Mouse (Mus musculus): Measurements from ENCODE around the gene Olfr324. TPM values are rescaled to one million over a fixed set of nuclear protein-coding genes. Genes with fewer than 3 reads are reported as not detected.

Gene Olfr324
- total RNA-seq, 2 experiments from 2014 or later = not detected

DNA sequence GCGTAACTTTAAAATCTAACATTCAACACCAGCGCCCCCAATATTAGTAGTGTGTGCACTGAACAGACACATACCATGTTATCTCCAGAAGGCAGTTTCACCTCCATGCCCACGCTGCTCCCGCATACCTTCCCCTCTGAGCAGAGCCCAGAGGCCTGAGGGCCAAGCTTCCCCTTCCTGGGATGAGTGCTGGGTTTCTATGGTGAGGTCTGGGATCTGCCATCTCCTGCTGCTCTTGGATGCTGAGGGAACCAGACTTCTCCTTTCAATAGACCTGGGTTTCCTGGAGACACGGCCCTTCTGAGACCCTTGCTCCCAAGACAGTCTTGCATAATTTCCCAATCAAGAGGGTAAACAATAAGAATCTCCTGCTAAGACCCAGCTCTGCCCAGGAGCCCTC, 35.5 kb downstream of the Olfr324 start, which contains the start of gene Olfr323:
TSS of gene Olfr323 (minus strand) at position 101 of the 400 bp plus-strand sequence.
- intact Hi-C loops (cut with DNase I) = loop anchor here (5.0 kb wide), 1 partner anchor 138 kb away; the partner anchor contains the start of gene Olfr332
- no peak for DNase-seq

DNA sequence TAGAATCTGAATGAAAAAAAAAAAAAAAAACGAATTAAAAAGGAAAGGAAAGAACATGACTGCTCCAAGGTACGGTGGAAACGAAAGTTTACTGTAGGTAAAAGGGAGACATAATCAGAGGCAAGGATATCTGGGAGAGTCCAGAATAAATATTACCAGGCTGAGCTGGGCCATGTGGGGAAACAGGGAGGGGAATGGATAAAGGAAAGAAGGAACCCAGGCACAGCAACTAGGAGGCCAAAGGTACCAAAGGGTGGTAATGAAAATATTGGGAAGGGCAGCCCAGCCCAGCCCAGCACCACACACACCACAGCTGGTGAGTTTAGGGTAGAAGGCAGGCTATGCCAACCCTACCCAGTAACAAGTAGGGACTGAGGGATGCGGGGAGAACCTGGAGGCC, 40.0 kb downstream of the Olfr324 start:
- intact Hi-C loops (cut with DNase I) = loop anchor here (5.0 kb wide), 2 partner anchors 143 to 333 kb away; partner anchors contain the start of gene Olfr332

DNA sequence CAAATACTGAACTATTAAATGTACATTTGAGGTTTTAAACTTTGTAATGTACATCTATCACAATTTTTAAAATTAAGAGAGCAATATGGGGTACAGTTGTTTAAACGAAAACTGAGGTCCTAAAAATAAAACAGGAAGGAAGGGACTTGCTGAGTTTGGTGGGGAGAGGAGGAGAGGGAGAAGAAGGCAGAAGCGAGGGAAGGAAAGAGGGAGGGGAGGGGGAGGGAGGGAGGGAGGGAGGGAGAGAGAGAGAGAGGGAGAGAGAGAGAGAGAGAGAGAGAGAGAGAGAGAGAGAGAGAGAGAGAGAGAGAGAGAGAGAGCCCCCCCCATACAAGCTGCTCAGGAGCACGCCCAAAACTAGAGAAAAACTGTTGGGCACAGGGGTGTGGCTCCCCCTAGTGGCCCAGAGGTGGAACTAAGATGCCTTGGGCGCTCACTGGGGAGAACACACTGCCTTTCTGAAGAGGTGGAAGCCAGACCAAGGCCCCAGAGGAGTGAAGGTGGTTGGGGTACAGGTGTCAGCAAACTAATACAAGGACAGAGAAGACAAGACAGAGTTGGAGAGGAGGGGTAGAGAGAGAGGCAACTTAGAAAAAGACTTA, 41.6 kb downstream of the Olfr324 start:
- DNase-seq = peak; percentile 51 to 62
- intact Hi-C loops (cut with DNase I) = loop anchor here (1.0 to 5.0 kb wide), 3 partner anchors 48 to 334 kb away; no protein-coding TSS in a partner anchor

More for the DNA sequence above, 40.0 kb downstream of the Olfr324 start:
- DNase-seq = no peak

DNA sequence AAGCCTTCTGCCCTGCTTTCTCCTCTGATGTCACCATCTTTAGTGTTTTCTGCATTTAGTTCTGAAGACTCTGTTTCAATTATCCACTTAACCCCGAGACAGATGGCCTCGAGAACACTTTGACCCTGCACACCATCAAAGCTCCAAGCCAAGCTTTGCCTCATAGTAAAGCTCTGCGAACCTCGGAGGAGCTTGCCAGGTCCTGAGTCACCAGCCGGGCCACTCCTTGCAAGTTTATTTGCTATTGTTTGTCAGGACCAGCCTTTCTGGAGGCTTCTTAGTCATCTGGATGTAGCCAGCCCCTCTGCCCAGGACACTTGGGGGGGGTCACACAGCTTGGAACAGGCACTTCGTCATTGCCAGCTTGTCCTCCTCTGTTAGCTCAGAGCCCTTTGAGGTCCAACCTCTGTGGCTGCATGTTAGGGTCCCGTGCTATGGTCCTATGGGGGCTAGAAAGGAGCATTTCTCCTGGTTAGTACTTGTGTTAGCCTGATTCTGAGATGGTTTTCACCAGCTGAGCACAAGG, 43.3 kb downstream of the Olfr324 start:
- intact Hi-C loops (cut with DNase I) = loop anchor here (5.0 kb wide), 1 partner anchor 336 kb away; no protein-coding TSS in a partner anchor
- peak in 1 of 2 experiments; percentile 20 for DNase-seq

DNA sequence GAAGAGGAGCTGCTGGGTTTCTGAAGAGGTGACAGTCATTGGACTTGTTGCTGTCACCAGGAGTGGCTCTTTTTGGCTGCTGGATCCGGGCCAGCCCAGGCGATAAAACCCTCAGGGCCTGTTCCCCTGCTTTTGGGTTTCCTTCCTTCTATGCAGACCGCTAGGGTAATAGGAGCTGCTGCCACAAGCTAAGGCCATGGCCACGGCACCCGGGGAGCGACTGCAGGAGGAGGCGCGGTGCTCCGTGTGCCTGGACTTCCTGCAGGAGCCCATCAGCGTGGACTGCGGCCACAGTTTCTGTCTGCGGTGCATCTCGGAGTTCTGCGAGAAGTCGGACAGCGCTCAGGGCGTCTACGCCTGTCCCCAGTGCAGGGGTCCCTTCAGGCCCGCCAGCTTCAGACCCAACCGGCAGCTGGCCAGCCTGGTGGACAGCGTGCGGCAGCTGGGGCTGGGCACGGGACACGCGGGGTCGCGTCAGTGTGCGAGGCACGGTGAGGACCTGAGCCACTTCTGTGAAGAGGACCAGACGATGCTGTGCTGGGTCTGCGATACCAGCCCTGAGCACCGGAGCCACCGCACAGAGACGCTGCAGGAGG, 45.5 kb downstream of the Olfr324 start, which contains the start of gene Trim58:
TSS of gene Trim58 (plus strand) at position 194 of the 596 bp plus-strand sequence.
- intact Hi-C loops (cut with DNase I) = no loop called here
- no peak for DNase-seq

DNA sequence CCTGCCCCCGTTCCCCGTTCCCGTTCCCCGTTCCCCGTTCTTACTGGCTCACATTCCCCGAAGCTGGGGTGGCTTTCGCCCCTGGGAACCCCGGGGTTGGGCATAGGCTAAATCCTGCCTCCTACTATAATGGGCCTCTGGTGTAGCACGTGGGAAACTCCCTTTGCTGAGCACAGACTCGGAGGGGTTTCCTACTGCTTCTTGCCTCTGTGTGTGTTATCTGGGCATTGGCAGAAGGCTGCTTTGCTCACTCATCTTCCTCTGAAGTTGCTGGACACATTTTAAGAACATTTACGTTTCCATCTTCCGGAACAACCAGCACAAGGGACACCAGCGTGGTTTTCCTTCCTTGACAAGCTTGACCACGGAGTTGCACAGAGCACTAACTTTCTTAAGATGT, 46.1 kb downstream of the Olfr324 start:
- intact Hi-C loops (cut with DNase I) = no loop called here

DNA sequence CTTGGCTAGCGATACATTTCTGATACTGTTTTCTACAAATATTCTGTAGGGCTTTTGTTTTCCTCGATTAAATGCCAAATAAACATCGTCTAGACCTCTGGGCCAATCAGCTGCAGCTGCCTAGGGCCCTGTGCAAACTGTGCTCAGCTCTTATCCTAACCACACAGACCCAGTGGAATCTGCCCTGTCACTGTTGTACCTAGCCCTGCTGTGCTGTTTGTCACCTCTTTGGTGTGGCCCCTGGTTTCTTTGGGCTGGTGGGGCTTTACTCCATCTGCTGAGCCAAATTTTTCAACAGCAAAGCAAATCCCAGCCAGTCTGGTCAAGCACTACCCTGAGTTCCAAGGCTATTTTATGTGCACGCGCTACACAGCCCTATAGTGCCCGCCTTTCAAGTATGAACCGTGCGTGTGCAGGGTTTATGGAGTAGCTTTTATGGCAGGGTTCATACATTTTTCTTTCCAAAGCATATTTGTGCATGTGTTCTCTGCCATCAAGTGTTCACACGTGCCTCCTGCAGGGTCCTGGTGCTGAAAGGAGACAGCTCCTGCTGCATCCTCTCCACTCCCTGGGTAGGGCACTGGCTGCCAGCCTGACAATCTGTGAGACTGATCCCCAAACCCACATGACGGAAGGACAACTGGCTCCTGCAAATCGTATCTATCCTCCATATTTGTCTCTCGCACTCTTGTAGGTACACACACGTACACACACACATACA, 46.9 kb downstream of the Olfr324 start:
- no peak for DNase-seq
- intact Hi-C loops (cut with DNase I) = no loop called here

More for the DNA sequence above, 46.1 kb downstream of the Olfr324 start:
- DNase-seq = no peak

DNA sequence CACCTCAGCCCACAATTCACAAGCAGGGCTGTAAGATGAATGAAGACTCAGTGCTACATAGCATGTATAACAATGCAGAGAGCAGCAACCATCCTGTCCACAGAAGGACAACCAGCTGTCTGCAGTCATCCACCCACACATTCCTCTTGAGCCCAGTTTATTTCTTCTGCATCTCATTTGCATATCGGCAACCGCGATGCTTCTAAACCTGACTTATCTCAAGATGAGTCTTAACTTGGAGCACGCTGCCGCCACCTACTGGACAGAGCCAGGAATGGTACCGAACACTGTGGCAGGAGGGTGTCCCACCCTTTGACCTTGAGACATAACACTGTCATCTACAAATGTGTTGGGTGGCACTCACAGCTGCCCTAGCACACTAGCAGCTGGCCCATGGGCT, 48.4 kb downstream of the Olfr324 start:
- peak in 1 of 2 experiments; percentile 24 for DNase-seq
- intact Hi-C loops (cut with DNase I) = no loop called here

Other genes with a start within 250 kb of the Olfr324 start
- not detected for gene Lypd8, start 216.1 kb upstream of the Olfr324 start, total RNA-seq (2021)
- gene 1810065E05Rik, start 174.0 kb upstream of the Olfr324 start, total RNA-seq (2021) = not detected
- gene Gm12253, start 162.6 kb upstream of the Olfr324 start, total RNA-seq (2021) = not detected
- not detected for gene Lypd9, start 142.2 kb upstream of the Olfr324 start, total RNA-seq (2021)
- gene Olfr30, start 132.8 kb upstream of the Olfr324 start, total RNA-seq (2021) = not detected
- gene Olfr332, start 102.6 kb upstream of the Olfr324 start, total RNA-seq (2021) = not detected
- gene Olfr331, start 92.5 kb upstream of the Olfr324 start, total RNA-seq (2021) = not detected
- gene Olfr330, start 60.3 kb upstream of the Olfr324 start, total RNA-seq (2021) = not detected
- not detected for gene Olfr329-ps, start 48.7 kb upstream of the Olfr324 start, total RNA-seq (2021)
- gene Olfr328, start 39.5 kb upstream of the Olfr324 start, total RNA-seq (2021) = not detected
- under 1 TPM in 1 of 2 experiments, not detected in 1; 0.17 TPM for gene Olfr224, start 24.6 kb upstream of the Olfr324 start, total RNA-seq (2021)
- not detected for gene Olfr325, start 17.4 kb upstream of the Olfr324 start, total RNA-seq (2021)
- gene 2210407C18Rik, start 21.0 kb downstream of the Olfr324 start, total RNA-seq (2021) = 10 to 100 TPM in 1 of 2 experiments, 1 to 10 TPM in 1; 7.7 to 15.5 TPM
- gene Olfr323, start 35.4 kb downstream of the Olfr324 start, total RNA-seq (2021) = not detected
- gene Trim58, start 45.4 kb downstream of the Olfr324 start, total RNA-seq (2021) = not detected
- gene Olfr322, start 63.7 kb downstream of the Olfr324 start, total RNA-seq (2021) = not detected
- not detected for gene Olfr320, start 86.0 kb downstream of the Olfr324 start, total RNA-seq (2021)
- not detected for gene Olfr319, start 104.0 kb downstream of the Olfr324 start, total RNA-seq (2021)
- not detected for gene Olfr318, start 128.9 kb downstream of the Olfr324 start, total RNA-seq (2021)
- gene Olfr317, start 144.1 kb downstream of the Olfr324 start, total RNA-seq (2021) = not detected
- gene Olfr316, start 157.6 kb downstream of the Olfr324 start, total RNA-seq (2021) = not detected
- gene Olfr315, start 178.1 kb downstream of the Olfr324 start, total RNA-seq (2021) = not detected
- not detected for gene Olfr314, start 187.8 kb downstream of the Olfr324 start, total RNA-seq (2021)
- gene Fam183b, start 206.8 kb downstream of the Olfr324 start, total RNA-seq (2021) = not detected
- not detected for gene Olfr313, start 219.9 kb downstream of the Olfr324 start, total RNA-seq (2021)
- not detected for gene Olfr312, start 234.1 kb downstream of the Olfr324 start, total RNA-seq (2021)
- not detected for gene Olfr311, start 244.1 kb downstream of the Olfr324 start, total RNA-seq (2021)